Mouse (Mus musculus) embryonic facial prominence, embryonic 10.5 days (tissue): ENCODE measurements around the gene Crmp1. TPM values are rescaled to one million over a fixed set of nuclear protein-coding genes. Genes with fewer than 3 reads are reported as not detected.

Experiments used
- DNase-seq: peaks from one replicate; pipeline ENCODE4 v3.0.0-alpha.2; 2017; ENCODE audit warnings: low spot score
- H3K27ac ChIP-seq: fragments of 300-500 bp; sonication (generic); replicated peaks from 2 replicates; pipeline ENCODE4 v1.5.1; 2016; ENCODE audit warnings: mild to moderate bottlenecking
- H3K27me3 ChIP-seq: fragments of 300-500 bp; sonication (generic); replicated peaks from 2 replicates; pipeline ENCODE4 v1.6.1; 2016; ENCODE audit warnings: low read depth, mild to moderate bottlenecking; ENCODE audit not compliant: poor library complexity, severe bottlenecking
- H3K36me3 ChIP-seq: fragments of 300-500 bp; sonication (generic); replicated peaks from 2 replicates; pipeline ENCODE4 v1.6.1; 2016; ENCODE audit warnings: mild to moderate bottlenecking, moderate library complexity
- H3K4me1 ChIP-seq: fragments of 300-500 bp; sonication (generic); 2 replicates; pipeline ENCODE4 v1.6.1; 2016
- H3K4me3 ChIP-seq: fragments of 300-500 bp; sonication (generic); 2 replicates; pipeline ENCODE4 v1.5.1; 2016; ENCODE audit warnings: mild to moderate bottlenecking, moderate library complexity
- H3K9me3 ChIP-seq: fragments of 300-500 bp; sonication (generic); 2 replicates; pipeline ENCODE4 v1.6.1; 2016; ENCODE audit warnings: mild to moderate bottlenecking
- WGBS: fragments of 180-500 bp; shearing (Covaris S2); methylation state at CpG from one replicate; pipeline ENCODE4 v1.1.7; 2016; 5-methylcytosine and 5-hydroxymethylcytosine counted together
- polyA plus RNA-seq: library from polyadenylated mRNA; unstranded; fragments of >200 nt; fragmentation: Nextera tagmentation; extraction: Ambion mirVana; gene quantifications from 2 replicates; pipeline ENCODE4 v1.2.1, GENCODE M21; 2016

The Crmp1 gene
- polyA plus RNA-seq, 1 experiment from 2014 or later: 80.2 TPM

GRCm38 (mm10) chr5:37320174-37320573, 78.4 kb downstream of the Crmp1 start:
- Histone ChIP-seq H3K4me1 (no peaks in the 10 kb centered on the region), H3K27ac (no peak overlapping the region), H3K36me3 (peaks cover 100% of the 10 kb centered on the region), H3K9me3 (peaks cover 7% of the 10 kb centered on the region; the same call in 1 of the 2 replicates), H3K4me3 (no peak overlapping the region), H3K27me3 (no peaks in the 10 kb centered on the region)
- WGBS: 89% methylated on average over 3 of the region's 3 CpGs
- DNase-seq: no peak

GRCm38 (mm10) chr5:37320761-37321160, 79.0 kb downstream of the Crmp1 start:
- H3K36me3 ChIP-seq: peaks cover 100% of the 10 kb centered on the region
- H3K9me3 ChIP-seq: peaks cover 1% of the 10 kb centered on the region; the same call in 1 of the 2 replicates
- no peaks in the 10 kb centered on the region for H3K27me3 ChIP-seq
- H3K27ac ChIP-seq: no peak overlapping the region
- WGBS: 93% methylated on average over 4 of the region's 4 CpGs
- H3K4me1 ChIP-seq: no peaks in the 10 kb centered on the region
- no peak overlapping the region for H3K4me3 ChIP-seq
- no peak for DNase-seq

- no peak overlapping the region for H3K27ac ChIP-seq
- peaks cover 96% of the 10 kb centered on the region for H3K36me3 ChIP-seq
- no peaks in the 10 kb centered on the region for H3K9me3 ChIP-seq
- no peak overlapping the region for H3K4me3 ChIP-seq
- no peak for DNase-seq
- WGBS: 88% methylated on average over 6 of the region's 6 CpGs
- no peaks in the 10 kb centered on the region for H3K4me1 ChIP-seq
- H3K27me3 ChIP-seq: no peaks in the 10 kb centered on the region
Measured at GRCm38 (mm10) chr5:37326675-37327074, 84.9 kb downstream of the Crmp1 start.

GRCm38 (mm10) chr5:37330449-37331132, 88.9 kb downstream of the Crmp1 start:
- peaks cover 11% of the 10 kb centered on the region for H3K4me1 ChIP-seq
- H3K4me3 ChIP-seq: no peak overlapping the region
- no peak for DNase-seq
- H3K9me3 ChIP-seq: no peaks in the 10 kb centered on the region
- 89% methylated on average over 8 of the region's 8 CpGs for WGBS
- H3K36me3 ChIP-seq: peaks cover 79% of the 10 kb centered on the region
- no peaks in the 10 kb centered on the region for H3K27me3 ChIP-seq
- H3K27ac ChIP-seq: no peak overlapping the region

- Histone ChIP-seq H3K9me3 (no peaks in the 10 kb centered on the region), H3K27ac (no peak overlapping the region), H3K36me3 (peaks cover 74% of the 10 kb centered on the region), H3K4me3 (no peak overlapping the region), H3K27me3 (no peaks in the 10 kb centered on the region), H3K4me1 (peaks cover 17% of the 10 kb centered on the region)
- WGBS: 98% methylated on average over 2 of the region's 2 CpGs
- no peak for DNase-seq
Measured at GRCm38 (mm10) chr5:37331133-37331505, 89.4 kb downstream of the Crmp1 start.

GRCm38 (mm10) chr5:37332066-37332465, 90.3 kb downstream of the Crmp1 start:
- Histone ChIP-seq H3K4me3 (no peak overlapping the region), H3K9me3 (no peaks in the 10 kb centered on the region), H3K27ac (no peak overlapping the region), H3K36me3 (peaks cover 65% of the 10 kb centered on the region), H3K27me3 (no peaks in the 10 kb centered on the region), H3K4me1 (peaks cover 26% of the 10 kb centered on the region)
- WGBS: 80% methylated on average over 4 of the region's 4 CpGs
- DNase-seq: no peak

- H3K27ac ChIP-seq: no peak overlapping the region
- no peaks in the 10 kb centered on the region for H3K9me3 ChIP-seq
- 51% methylated on average over 3 of the region's 3 CpGs for WGBS
- H3K4me1 ChIP-seq: peaks cover 55% of the 10 kb centered on the region
- DNase-seq: no peak
- no peaks in the 10 kb centered on the region; the same call in 1 of the 2 replicates for H3K27me3 ChIP-seq
- H3K4me3 ChIP-seq: 0 out of 2 replicates have a peak overlapping the region, but pooled peaks have one; percentile 69
- peaks cover 39% of the 10 kb centered on the region for H3K36me3 ChIP-seq
Measured at GRCm38 (mm10) chr5:37335061-37335460, 93.3 kb downstream of the Crmp1 start.

- WGBS: under 1% methylated on average over 48 of the region's 48 CpGs
- DNase-seq: peak; percentile 90
- peak within 1 kb of the TSS; percentile 69 for H3K4me3 ChIP-seq
- H3K36me3 ChIP-seq: peaks cover 29% of the 10 kb centered on the region
- H3K4me1 ChIP-seq: peaks cover 59% of the 10 kb centered on the region
- H3K27ac ChIP-seq: peak within 1 kb of the TSS; percentile 84
- H3K9me3 ChIP-seq: no peaks in the 10 kb centered on the region
- H3K27me3 ChIP-seq: no peaks in the 10 kb centered on the region; the same call in 1 of the 2 replicates
Measured at GRCm38 (mm10) chr5:37336485-37337105, 94.9 kb downstream of the Crmp1 start, which contains the start of gene Evc. TSS of gene Evc (minus strand) at chr5:37336894.

- DNase-seq: peak; percentile 14
- H3K4me1 ChIP-seq: peaks cover 59% of the 10 kb centered on the region
- H3K4me3 ChIP-seq: peak overlapping the region; percentile 69
- peaks cover 28% of the 10 kb centered on the region for H3K36me3 ChIP-seq
- 67% methylated on average over 3 of the region's 3 CpGs for WGBS
- no peaks in the 10 kb centered on the region for H3K9me3 ChIP-seq
- no peaks in the 10 kb centered on the region; the same call in 1 of the 2 replicates for H3K27me3 ChIP-seq
- H3K27ac ChIP-seq: peak overlapping the region; percentile 84
Measured at GRCm38 (mm10) chr5:37337696-37338095, 96.0 kb downstream of the Crmp1 start.

GRCm38 (mm10) chr5:37338288-37338687, 96.5 kb downstream of the Crmp1 start, which contains the start of gene Evc2:
TSS of gene Evc2 (plus strand) at chr5:37338499.
- H3K9me3 ChIP-seq: no peaks in the 10 kb centered on the region
- no peaks in the 10 kb centered on the region; the same call in 1 of the 2 replicates for H3K27me3 ChIP-seq
- peaks cover 59% of the 10 kb centered on the region for H3K4me1 ChIP-seq
- H3K4me3 ChIP-seq: peak within 1 kb of the TSS; percentile 69
- under 1% methylated on average over 27 of the region's 27 CpGs for WGBS
- peak; percentile 92 for DNase-seq
- peaks cover 29% of the 10 kb centered on the region for H3K36me3 ChIP-seq
- peak within 1 kb of the TSS; percentile 84 for H3K27ac ChIP-seq
